Mouse (Mus musculus): Measurements from ENCODE around the gene Fgf22.

Gene Fgf22

GRCm38 (mm10) chr10:79793051-79793737 is 38.3 kb downstream of the Fgf22 start, which contains the start of gene Palm:
Gene Palm, plus strand, starts transcription at chr10:79793572.
- peak; percentile 88 for DNase-seq (ENCODE audit: low spot score)

GRCm38 (mm10) chr10:79793738-79794490 is 39.0 kb downstream of the Fgf22 start:
- peak; percentile 60 for DNase-seq (ENCODE audit: low spot score)

GRCm38 (mm10) chr10:79794491-79794931 is 39.6 kb downstream of the Fgf22 start:
- peak; percentile 67 for DNase-seq (ENCODE audit: low spot score)

GRCm38 (mm10) chr10:79795905-79796304 is 41.0 kb downstream of the Fgf22 start:
- no peak for DNase-seq (ENCODE audit: low spot score)

GRCm38 (mm10) chr10:79797326-79797725 is 42.5 kb downstream of the Fgf22 start:
- no peak for DNase-seq (ENCODE audit: low spot score)

GRCm38 (mm10) chr10:79798289-79798928 is 43.5 kb downstream of the Fgf22 start:
- DNase-seq (ENCODE audit: low spot score): no peak

GRCm38 (mm10) chr10:79800508-79800907 is 45.6 kb downstream of the Fgf22 start:
- no peak for DNase-seq (ENCODE audit: low spot score)

- no peak for DNase-seq (ENCODE audit: low spot score)
These were observed 47.0 kb downstream of the Fgf22 start for GRCm38 (mm10) chr10:79801837-79802236.

- no peak for DNase-seq (ENCODE audit: low spot score)
These were observed 47.6 kb downstream of the Fgf22 start for GRCm38 (mm10) chr10:79802331-79802971.

- peak; percentile 87 for DNase-seq (ENCODE audit: low spot score)
These were observed 48.9 kb downstream of the Fgf22 start for GRCm38 (mm10) chr10:79803716-79804323.

GRCm38 (mm10) chr10:79805636-79806035 is 50.8 kb downstream of the Fgf22 start:
- DNase-seq (ENCODE audit: low spot score): no peak

- no peak for DNase-seq (ENCODE audit: low spot score)
These were observed 51.5 kb downstream of the Fgf22 start for GRCm38 (mm10) chr10:79806331-79806730.

- DNase-seq (ENCODE audit: low spot score): no peak
These were observed 52.1 kb downstream of the Fgf22 start for GRCm38 (mm10) chr10:79806972-79807371.

GRCm38 (mm10) chr10:79807826-79808225 is 53.0 kb downstream of the Fgf22 start:
- no peak for DNase-seq (ENCODE audit: low spot score)
